Mouse (Mus musculus) hindbrain, embryonic 11.5 days (tissue): ENCODE data around the gene Lekr1. TPM values are rescaled to one million over a fixed set of nuclear protein-coding genes. Genes with fewer than 3 reads are reported as not detected.

ENCODE experiments used
- ATAC-seq: fragments of 200-750 bp; cut with Nextera tagmentation; 2 replicates; pipeline ENCODE4 v1.8.0; 2017; ENCODE audit warnings: mild to moderate bottlenecking, moderate TSS enrichment, moderate library complexity; ENCODE audit not compliant: low FRiP score
- DNase-seq: peaks from one replicate; pipeline ENCODE4 v3.0.0-alpha.2; 2015; ENCODE audit warnings: low spot score
- H3K27ac ChIP-seq: fragments of 300-500 bp; sonication (generic); 2 replicates; pipeline ENCODE4 v1.5.1; 2014; ENCODE audit warnings: mild to moderate bottlenecking, low read depth, low read length
- H3K27me3 ChIP-seq: fragments of 300-500 bp; sonication (generic); 2 replicates; pipeline ENCODE4 v1.6.1; 2014; ENCODE audit warnings: mild to moderate bottlenecking, low read length, moderate library complexity, mixed read lengths; ENCODE audit not compliant: control insufficient read depth, insufficient read depth
- H3K36me3 ChIP-seq: fragments of 300-500 bp; sonication (generic); 2 replicates; pipeline ENCODE4 v1.6.1; 2014; ENCODE audit warnings: mild to moderate bottlenecking, low read length, moderate library complexity, mixed read lengths; ENCODE audit not compliant: control insufficient read depth, insufficient read depth
- H3K4me1 ChIP-seq: fragments of 300-500 bp; sonication (generic); replicated peaks from 2 replicates; pipeline ENCODE4 v1.6.1; 2014; ENCODE audit warnings: low read length, mixed read lengths; ENCODE audit not compliant: control insufficient read depth, insufficient read depth
- H3K4me2 ChIP-seq: fragments of 300-500 bp; sonication (generic); replicated peaks from 2 replicates; pipeline ENCODE4 v1.6.1; 2014; ENCODE audit warnings: mild to moderate bottlenecking, low read depth, low read length
- H3K4me3 ChIP-seq: fragments of 300-500 bp; sonication (generic); 2 replicates; pipeline ENCODE4 v1.5.1; 2014; ENCODE audit warnings: low read depth, low read length
- H3K9ac ChIP-seq: fragments of 300-500 bp; sonication (generic); 2 replicates; pipeline ENCODE4 v1.6.1; 2014; ENCODE audit warnings: low read depth, low read length
- H3K9me3 ChIP-seq: fragments of 300-500 bp; sonication (generic); 2 replicates; pipeline ENCODE4 v1.6.1; 2016; ENCODE audit warnings: low read length; ENCODE audit not compliant: control insufficient read depth
- WGBS: fragments of 180-500 bp; shearing (Covaris S2); extraction: QIAGEN DNeasy Blood & Tissue Kit; methylation state at CpG from one replicate; pipeline ENCODE4 v1.1.7; 2014; 5-methylcytosine and 5-hydroxymethylcytosine counted together
- polyA plus RNA-seq: library from polyadenylated mRNA; unstranded; fragments of >200 nt; fragmentation: Nextera tagmentation; extraction: Ambion mirVana; gene quantifications from 2 replicates; pipeline ENCODE4 v1.2.1, GENCODE M21; 2014

The Lekr1 gene
- polyA plus RNA-seq, 1 experiment from 2014 or later, result 7.6 TPM

- WGBS, result 50% methylated on average over 11 of the region's 11 CpGs
- ATAC-seq (no peak), DNase-seq (peak; percentile 21)
- H3K4me2 ChIP-seq, result no peak overlapping the region
- H3K9ac ChIP-seq, result no peak overlapping the region
- peaks cover 10% of the 10 kb centered on the region for H3K4me1 ChIP-seq
- no peaks in the 10 kb centered on the region for H3K9me3 ChIP-seq
- no peaks in the 10 kb centered on the region for H3K27me3 ChIP-seq
- no peak overlapping the region for H3K4me3 ChIP-seq
- no peak overlapping the region for H3K27ac ChIP-seq
- no peaks in the 10 kb centered on the region for H3K36me3 ChIP-seq
Observed at GRCm38 (mm10) chr3:65858118-65858517, 192.1 kb downstream of the Lekr1 start.

GRCm38 (mm10) chr3:65858741-65859348 lies 192.8 kb downstream of the Lekr1 start:
- Histone ChIP-seq H3K27ac (no peak overlapping the region), H3K4me1 (peaks cover 10% of the 10 kb centered on the region), H3K4me3 (no peak overlapping the region), H3K27me3 (no peaks in the 10 kb centered on the region), H3K9me3 (no peaks in the 10 kb centered on the region), H3K9ac (no peak overlapping the region), H3K36me3 (no peaks in the 10 kb centered on the region), H3K4me2 (0 out of 2 replicates have a peak overlapping the region, but pooled peaks have one; percentile 17)
- DNase-seq, result peak; percentile 29
- 2% methylated on average over 13 of the region's 13 CpGs for WGBS
- no peak for ATAC-seq

GRCm38 (mm10) chr3:65859750-65860149 lies 193.7 kb downstream of the Lekr1 start:
- Histone ChIP-seq H3K36me3 (no peaks in the 10 kb centered on the region), H3K4me3 (no peak overlapping the region), H3K9ac (no peak overlapping the region), H3K4me1 (peaks cover 10% of the 10 kb centered on the region), H3K27ac (no peak overlapping the region), H3K9me3 (no peaks in the 10 kb centered on the region), H3K4me2 (no peak overlapping the region), H3K27me3 (no peaks in the 10 kb centered on the region; the same call in 1 of the 2 replicates)
- 90% methylated on average over 6 of the region's 6 CpGs for WGBS
- ATAC-seq (no peak), DNase-seq (no peak)

- Histone ChIP-seq H3K4me2 (no peak overlapping the region), H3K4me1 (peaks cover 10% of the 10 kb centered on the region), H3K36me3 (no peaks in the 10 kb centered on the region), H3K9ac (no peak overlapping the region), H3K4me3 (no peak overlapping the region), H3K27ac (peak overlapping the region; percentile 39), H3K27me3 (no peaks in the 10 kb centered on the region; the same call in 1 of the 2 replicates), H3K9me3 (no peaks in the 10 kb centered on the region)
- ATAC-seq (no peak), DNase-seq (no peak)
- 8% methylated on average over 4 of the region's 4 CpGs for WGBS
Observed at GRCm38 (mm10) chr3:65860903-65861302, 194.9 kb downstream of the Lekr1 start.

- ATAC-seq, result peak; percentile 33; the same call in 1 of the 2 replicates
- H3K4me2 ChIP-seq, result no peak overlapping the region
- H3K9ac ChIP-seq, result no peak overlapping the region
- peak overlapping the region; percentile 39 for H3K27ac ChIP-seq
- H3K36me3 ChIP-seq, result no peaks in the 10 kb centered on the region
- no peak overlapping the region for H3K4me3 ChIP-seq
- 2% methylated on average over 6 of the region's 6 CpGs for WGBS
- DNase-seq, result peak; percentile 45
- peaks cover 10% of the 10 kb centered on the region for H3K4me1 ChIP-seq
- H3K9me3 ChIP-seq, result no peaks in the 10 kb centered on the region
- H3K27me3 ChIP-seq, result no peaks in the 10 kb centered on the region; the same call in 1 of the 2 replicates
Observed at GRCm38 (mm10) chr3:65861471-65861881, 195.4 kb downstream of the Lekr1 start.

- peak; percentile 88 for DNase-seq
- Histone ChIP-seq H3K4me3 (no peak overlapping the region), H3K4me2 (no peak overlapping the region), H3K27ac (no peak overlapping the region), H3K27me3 (no peaks in the 10 kb centered on the region; the same call in 1 of the 2 replicates), H3K4me1 (peaks cover 10% of the 10 kb centered on the region), H3K36me3 (no peaks in the 10 kb centered on the region), H3K9ac (no peak overlapping the region), H3K9me3 (no peaks in the 10 kb centered on the region)
- peak; percentile 79 for ATAC-seq
- WGBS, result 4% methylated on average over 11 of the region's 11 CpGs
Observed at GRCm38 (mm10) chr3:65863297-65863696, 197.3 kb downstream of the Lekr1 start.

- Histone ChIP-seq H3K4me1 (peaks cover 10% of the 10 kb centered on the region), H3K9ac (no peak overlapping the region), H3K4me3 (no peak overlapping the region), H3K27ac (no peak overlapping the region), H3K4me2 (no peak overlapping the region), H3K36me3 (no peaks in the 10 kb centered on the region), H3K27me3 (no peaks in the 10 kb centered on the region; the same call in 1 of the 2 replicates), H3K9me3 (no peaks in the 10 kb centered on the region)
- DNase-seq (peak; percentile 15), ATAC-seq (peak; percentile 6; the same call in 1 of the 2 replicates)
- 52% methylated on average over 16 of the region's 16 CpGs for WGBS
Observed at GRCm38 (mm10) chr3:65863762-65864377, 197.8 kb downstream of the Lekr1 start.

- no peak overlapping the region for H3K4me2 ChIP-seq
- no peaks in the 10 kb centered on the region for H3K36me3 ChIP-seq
- no peaks in the 10 kb centered on the region for H3K4me1 ChIP-seq
- 94% methylated on average over 8 of the region's 8 CpGs for WGBS
- no peaks in the 10 kb centered on the region; the same call in 1 of the 2 replicates for H3K27me3 ChIP-seq
- H3K4me3 ChIP-seq, result no peak overlapping the region
- no peak overlapping the region for H3K27ac ChIP-seq
- DNase-seq (no peak), ATAC-seq (no peak)
- no peak overlapping the region for H3K9ac ChIP-seq
- H3K9me3 ChIP-seq, result no peaks in the 10 kb centered on the region
Observed at GRCm38 (mm10) chr3:65868931-65869330, 202.9 kb downstream of the Lekr1 start.

- Histone ChIP-seq H3K4me1 (no peaks in the 10 kb centered on the region), H3K9ac (no peak overlapping the region), H3K9me3 (no peaks in the 10 kb centered on the region), H3K4me3 (no peak overlapping the region), H3K36me3 (no peaks in the 10 kb centered on the region), H3K4me2 (no peak overlapping the region), H3K27ac (no peak overlapping the region), H3K27me3 (no peaks in the 10 kb centered on the region; the same call in 1 of the 2 replicates)
- 74% methylated on average over 6 of the region's 6 CpGs for WGBS
- ATAC-seq (no peak), DNase-seq (no peak)
Observed at GRCm38 (mm10) chr3:65869724-65870123, 203.7 kb downstream of the Lekr1 start.
